Mouse (Mus musculus): Measurements from ENCODE around the gene 1700113H08Rik.

GRCm38 (mm10) chr10:87014391-87014965 is 43.4 kb upstream of the 1700113H08Rik start:
- TF ChIP-seq MYOG (IDR thresholded peaks at IDR 0.05; ENCODE audit: control insufficient read depth in 1 of 3, insufficient read depth in 1 of 3, insufficient read length in 2 of 3, low read depth in 2 of 3) (no peak), MAX (IDR thresholded peaks at IDR 0.05; ENCODE audit: low read depth) (no peak), POLR2A (IDR thresholded peaks at IDR 0.05; ENCODE audit: insufficient read length, low read depth) (no peak), E2F4 (IDR thresholded peaks at IDR 0.05; ENCODE audit: insufficient read depth) (no peak), USF1 (IDR thresholded peaks at IDR 0.05; ENCODE audit: low read depth) (no peak), MYOD1 (IDR thresholded peaks at IDR 0.05; ENCODE audit: control insufficient read depth in 1 of 3, insufficient read length in 2 of 3, low read depth in 2 of 3) (peak in 2 of 3 experiments; percentile 4 to 55), CEBPB (IDR thresholded peaks at IDR 0.05; ENCODE audit: insufficient read depth, poor library complexity, severe bottlenecking) (no peak), REST (IDR thresholded peaks at IDR 0.05; ENCODE audit: insufficient read depth, insufficient read length) (no peak), POLR2AphosphoS2 (IDR thresholded peaks at IDR 0.05; ENCODE audit: insufficient read length, low read depth) (no peak), SRF (IDR thresholded peaks at IDR 0.05; ENCODE audit: control insufficient read depth, insufficient read length, low read depth) (no peak), TCF12 (IDR thresholded peaks at IDR 0.05; ENCODE audit: insufficient read depth, poor library complexity, severe bottlenecking) (no peak)
